9 mouse cellular contexts compared by ENCODE assay signal in the genomic region with DNA sequence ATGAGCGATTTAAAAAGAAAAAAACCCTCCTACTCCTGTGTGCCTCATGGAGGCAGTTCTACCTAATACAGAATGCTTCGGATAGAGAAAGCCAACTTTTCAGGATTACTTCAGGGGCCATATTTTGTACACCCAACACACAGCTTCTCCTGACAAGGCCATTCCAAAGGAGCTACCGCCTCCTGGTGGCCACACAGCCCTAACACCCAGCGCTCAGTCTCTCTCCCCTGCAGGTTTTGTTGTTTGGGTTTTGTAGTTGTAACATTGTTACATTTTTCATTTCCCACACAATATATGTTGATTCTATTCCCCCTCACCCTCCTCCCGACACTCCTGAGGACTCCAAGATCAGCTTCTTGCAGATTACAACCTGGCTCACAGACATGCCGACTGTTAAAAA. TPM values are rescaled to one million over a fixed set of nuclear protein-coding genes. Genes with fewer than 3 reads are reported as not detected.
A peak's percentile ranks its signal among the peaks of the same experiment; 100 is the strongest.
DNase-seq lines count a peak whose midpoint lies in the region; ATAC-seq and TF ChIP-seq lines count a peak whose summit lies in the region.
"Had no signal": no experiment of that assay in that cellular context is flagged by ENCODE, and none has a peak within 500 bp of the region (broad histone marks: within the 10 kb centered on the region; RNA-seq: fewer than 3 reads in every experiment).

No protein-coding gene starts in this region.

- no peaks in the 10 kb centered on the region for H3K36me3 ChIP-seq in splenic B cell, adult 2 months (ENCODE audit: control insufficient read depth, insufficient read depth, low read length, poor library complexity, severe bottlenecking)
- H3K36me3 ChIP-seq in forebrain, embryonic 16.5 days (ENCODE audit: control insufficient read depth, insufficient read depth) = no peaks in the 10 kb centered on the region
- H3K36me3 ChIP-seq: embryonic facial prominence, embryonic 12.5 days had no signal

- H3K9me3 ChIP-seq in forebrain, embryonic 16.5 days (ENCODE audit: control insufficient read depth, low read length) = no peaks in the 10 kb centered on the region
- H3K9me3 ChIP-seq: embryonic facial prominence, embryonic 12.5 days had no signal

- peak; percentile 85 for TF ChIP-seq CTCF in brain, embryonic 14.5 days (IDR thresholded peaks at IDR 0.05; ENCODE audit: borderline replicate concordance, extremely low read depth, insufficient read depth, insufficient read length)

- WGBS in forebrain, embryonic 16.5 days = 29% methylated on average over 6 of the region's 6 CpGs

- H3K27ac ChIP-seq in forebrain, embryonic 16.5 days (ENCODE audit: low read length) = no peak overlapping the region
- H3K27ac ChIP-seq: embryonic facial prominence, embryonic 12.5 days had no signal

- no peak for ATAC-seq in forebrain, embryonic 16.5 days

- intact Hi-C loops in heart, postnatal 14 days (cut with DNase I) = loop anchor here (2.0 kb wide), 1 partner anchor 365 kb away; no protein-coding TSS in a partner anchor
- intact Hi-C loops in left cerebral cortex, postnatal 25 days (cut with DNase I) = loop anchor here (1.0 to 10.0 kb wide), 3 partner anchors 261 to 447 kb away; no protein-coding TSS in a partner anchor

- H3K27me3 ChIP-seq in splenic B cell, adult 2 months (ENCODE audit: control insufficient read depth, insufficient read depth, low read length, poor library complexity, severe bottlenecking) = no peaks in the 10 kb centered on the region
- H3K27me3 ChIP-seq in forebrain, embryonic 16.5 days (replicated peaks; ENCODE audit: control insufficient read depth, insufficient read depth, low read length) = no peaks in the 10 kb centered on the region
- H3K27me3 ChIP-seq: embryonic facial prominence, embryonic 12.5 days had no signal

- H3K4me1 ChIP-seq in forebrain, embryonic 16.5 days (replicated peaks; ENCODE audit: control insufficient read depth, insufficient read depth, low read length) = peaks cover 17% of the 10 kb centered on the region

- no peak overlapping the region for H3K9ac ChIP-seq in forebrain, embryonic 16.5 days (replicated peaks; ENCODE audit: low read depth, low read length)
- H3K9ac ChIP-seq: embryonic facial prominence, embryonic 12.5 days had no signal

- TF ChIP-seq POLR2A in brain, embryonic 14.5 days (IDR thresholded peaks at IDR 0.05; ENCODE audit: borderline replicate concordance, extremely low read depth, insufficient read depth, insufficient read length, poor library complexity, severe bottlenecking) = no peak

- no peak overlapping the region for H3K4me3 ChIP-seq in forebrain, embryonic 16.5 days (replicated peaks; ENCODE audit: low read length)
- H3K4me3 ChIP-seq: embryonic facial prominence, embryonic 12.5 days had no signal

- H3K4me2 ChIP-seq in forebrain, embryonic 16.5 days (ENCODE audit: low read length) = no peak overlapping the region
- H3K4me2 ChIP-seq: embryonic facial prominence, embryonic 12.5 days had no signal

- DNase-seq in heart, postnatal 14 days = peak; percentile 59 to 73
- no peak for DNase-seq in heart, adult 9 months (ENCODE audit: low spot score in 2 of 2)
- DNase-seq in spleen, postnatal 10 days (ENCODE audit: low spot score in 2 of 2) = peak; percentile 21 to 79
- no peak for DNase-seq in spleen, adult 12 weeks (ENCODE audit: low spot score)
- DNase-seq in brain, embryonic 14.5 days (ENCODE audit: low read depth) = peak; percentile 72
- peak; percentile 48 to 59 for DNase-seq in left cerebral cortex, postnatal 25 days (ENCODE audit: low spot score in 2 of 2)
- peak; percentile 58 for DNase-seq in splenic B cell, adult 2 months (ENCODE audit: low read depth, low spot score)

RNA-seq across cellular contexts. Expression of a gene that starts 3.4 kb away (rescaled TPM):
- total RNA-seq in heart, postnatal 14 days (2021) = 1 to 10 TPM; 4.7 to 5.7 TPM
- polyA plus RNA-seq in brain, embryonic 14.5 days (2012; rRNA removed) = 4.6 and 6.4 TPM in 2 replicates
- 10 to 100 TPM; 12.2 to 12.5 TPM for total RNA-seq in left cerebral cortex, postnatal 25 days (2021)
- polyA plus RNA-seq in forebrain, embryonic 16.5 days (2015; fragmentation: Nextera tagmentation; extraction: Ambion mirVana) = 9.2 and 9.6 TPM in 2 replicates

RNA-seq across cellular contexts. Expression of a gene that starts 7.6 kb away (rescaled TPM):
- total RNA-seq in heart, postnatal 14 days (2021) = not detected
- not detected in 2 replicates for polyA plus RNA-seq in brain, embryonic 14.5 days (2012; rRNA removed)
- total RNA-seq in left cerebral cortex, postnatal 25 days (2021) = not detected
- not detected in 2 replicates for polyA plus RNA-seq in forebrain, embryonic 16.5 days (2015; fragmentation: Nextera tagmentation; extraction: Ambion mirVana)
- polyA plus RNA-seq: embryonic facial prominence, embryonic 12.5 days had no signal

RNA-seq across cellular contexts. Expression of a gene that starts 40.1 kb away (rescaled TPM):
- 10 to 100 TPM; 15.6 to 16.9 TPM for total RNA-seq in heart, postnatal 14 days (2021)
- polyA plus RNA-seq in brain, embryonic 14.5 days (2012; rRNA removed) = 48.2 and 63.5 TPM in 2 replicates
- 10 to 100 TPM; 36.6 to 37.1 TPM for total RNA-seq in left cerebral cortex, postnatal 25 days (2021)
- polyA plus RNA-seq in forebrain, embryonic 16.5 days (2015; fragmentation: Nextera tagmentation; extraction: Ambion mirVana) = 50.7 and 52.7 TPM in 2 replicates

RNA-seq across cellular contexts. Expression of a gene that starts 40.4 kb away (rescaled TPM):
- 100 to 1,000 TPM; 140 to 145 TPM for total RNA-seq in heart, postnatal 14 days (2021)
- polyA plus RNA-seq in brain, embryonic 14.5 days (2012; rRNA removed) = 71.7 and 92.1 TPM in 2 replicates
- 100 to 1,000 TPM; 110 to 116 TPM for total RNA-seq in left cerebral cortex, postnatal 25 days (2021)
- 76.9 and 79.6 TPM in 2 replicates for polyA plus RNA-seq in forebrain, embryonic 16.5 days (2015; fragmentation: Nextera tagmentation; extraction: Ambion mirVana)

Comparison
In these comparisons a context has a peak if more than half of its experiments do, and no peak if none do; other contexts are left out.
1. DNase-seq: peak in heart, postnatal 14 days (2 of 2), spleen, postnatal 10 days (2 of 2), brain, embryonic 14.5 days (single experiment), left cerebral cortex, postnatal 25 days (2 of 2) and splenic B cell, adult 2 months (single experiment); none in heart, adult 9 months (0 of 2) and spleen, adult 12 weeks (single experiment).